Comparison of ENCODE assay signal across 8 mouse cellular contexts in genomic region chr5:43821538-43821937, GRCm38 (mm10). TPM values are rescaled to one million over a fixed set of nuclear protein-coding genes. Genes with fewer than 3 reads are reported as not detected.
DNase-seq lines count a peak whose midpoint lies in the region; ATAC-seq and TF ChIP-seq lines count a peak whose summit lies in the region.

Gene Fbxl5, minus strand, starts transcription at chr5:43821638.

- TF ChIP-seq CTCF in lung, adult 2 months (IDR thresholded peaks at IDR 0.05; ENCODE audit: insufficient read depth, low read length) = no peak

- H3K27me3 ChIP-seq in embryonic facial prominence, embryonic 10.5 days (replicated peaks; ENCODE audit: low read depth, poor library complexity, severe bottlenecking) = no peaks in the 10 kb centered on the region
- H3K27me3 ChIP-seq in heart, embryonic 11.5 days (ENCODE audit: control insufficient read depth, insufficient read depth, low read length) = no peaks in the 10 kb centered on the region

- 85% methylated on average over 19 of the region's 19 CpGs for WGBS in lung, adult 2 months
- WGBS in embryonic facial prominence, embryonic 10.5 days = 84% methylated on average over 19 of the region's 19 CpGs
- 70% methylated on average over 19 of the region's 19 CpGs for WGBS in heart, embryonic 11.5 days (ENCODE audit: insufficient replicate concordance)

- H3K4me2 ChIP-seq in heart, embryonic 11.5 days = no peak within 1 kb of the TSS

- ATAC-seq in heart, embryonic 11.5 days (replicated peaks; ENCODE audit: insufficient number of reproducible peaks, low FRiP score, low TSS enrichment) = no peak
- no peak for ATAC-seq in monocyte, adult 5-6 weeks (replicated peaks; ENCODE audit: insufficient number of reproducible peaks, low FRiP score, low TSS enrichment, poor library complexity, severe bottlenecking)

- DNase-seq in lung, adult 2 months = no peak
- no peak for DNase-seq in lung, postnatal 25 days (ENCODE audit: low spot score)
- no peak for DNase-seq in embryonic facial prominence, embryonic 10.5 days (ENCODE audit: low spot score)
- DNase-seq in left cerebral cortex, adult 8-10 months (ENCODE audit: low spot score in 2 of 2) = no peak
- DNase-seq in urinary bladder, postnatal 14 days (ENCODE audit: low spot score) = no peak
- no peak for DNase-seq in right cerebral cortex, postnatal 4 days

- no peak within 1 kb of the TSS for H3K27ac ChIP-seq in embryonic facial prominence, embryonic 10.5 days (replicated peaks)
- H3K27ac ChIP-seq in heart, embryonic 11.5 days (ENCODE audit: low read depth, low read length) = no peak within 1 kb of the TSS

- H3K9me3 ChIP-seq in embryonic facial prominence, embryonic 10.5 days = no peaks in the 10 kb centered on the region
- H3K9me3 ChIP-seq in heart, embryonic 11.5 days (replicated peaks; ENCODE audit: control insufficient read depth, low read length) = no peaks in the 10 kb centered on the region

- TF ChIP-seq POLR2A in lung, adult 2 months (IDR thresholded peaks at IDR 0.05; ENCODE audit: borderline replicate concordance, extremely low read depth, low read depth, low read length) = no peak

- H3K4me1 ChIP-seq in lung, adult 2 months (ENCODE audit: control insufficient read depth, insufficient read depth, low read length) = peaks cover 8% of the 10 kb centered on the region
- H3K4me1 ChIP-seq in embryonic facial prominence, embryonic 10.5 days = peaks cover 8% of the 10 kb centered on the region
- H3K4me1 ChIP-seq in heart, embryonic 11.5 days (ENCODE audit: control insufficient read depth, insufficient read depth, low read length) = no peaks in the 10 kb centered on the region

- H3K36me3 ChIP-seq in embryonic facial prominence, embryonic 10.5 days (replicated peaks) = no peaks in the 10 kb centered on the region
- H3K36me3 ChIP-seq in heart, embryonic 11.5 days (ENCODE audit: control insufficient read depth, insufficient read depth, low read length) = no peaks in the 10 kb centered on the region

- no peak within 1 kb of the TSS for H3K4me3 ChIP-seq in lung, adult 2 months (replicated peaks; ENCODE audit: extremely low read depth, low read depth, low read length)
- H3K4me3 ChIP-seq in embryonic facial prominence, embryonic 10.5 days = no peak within 1 kb of the TSS
- H3K4me3 ChIP-seq in heart, embryonic 11.5 days (ENCODE audit: low read depth, low read length) = no peak within 1 kb of the TSS

- H3K9ac ChIP-seq in heart, embryonic 11.5 days (ENCODE audit: low read depth, low read length) = no peak within 1 kb of the TSS

RNA-seq across cellular contexts. Expression of gene Fbxl5, which starts in this region (rescaled TPM):
- 20.3 and 31.4 TPM in 2 replicates for polyA plus RNA-seq in lung, adult 2 months (2012; rRNA removed)
- polyA plus RNA-seq in embryonic facial prominence, embryonic 10.5 days (2016; fragmentation: Nextera tagmentation; extraction: Ambion mirVana) = 52.3 and 52.7 TPM in 2 replicates
- 41.8 and 49.0 TPM in 2 replicates for polyA plus RNA-seq in heart, embryonic 11.5 days (2014; fragmentation: Nextera tagmentation; extraction: Ambion mirVana)
- total RNA-seq in left cerebral cortex, adult 8-10 months (2022) = 10 to 100 TPM; 78.9 to 91.7 (median 86.3) TPM
- total RNA-seq in monocyte, adult 5-6 weeks (2017) = 126 to 151 TPM (median 147 TPM) in 3 replicates
